Mouse (Mus musculus): Measurements from ENCODE around the gene Rnf41. TPM values are rescaled to one million over a fixed set of nuclear protein-coding genes. Genes with fewer than 3 reads are reported as not detected.

Gene Rnf41
- polyA plus RNA-seq, 2 experiments = 4.8 to 5.9 TPM

DNA sequence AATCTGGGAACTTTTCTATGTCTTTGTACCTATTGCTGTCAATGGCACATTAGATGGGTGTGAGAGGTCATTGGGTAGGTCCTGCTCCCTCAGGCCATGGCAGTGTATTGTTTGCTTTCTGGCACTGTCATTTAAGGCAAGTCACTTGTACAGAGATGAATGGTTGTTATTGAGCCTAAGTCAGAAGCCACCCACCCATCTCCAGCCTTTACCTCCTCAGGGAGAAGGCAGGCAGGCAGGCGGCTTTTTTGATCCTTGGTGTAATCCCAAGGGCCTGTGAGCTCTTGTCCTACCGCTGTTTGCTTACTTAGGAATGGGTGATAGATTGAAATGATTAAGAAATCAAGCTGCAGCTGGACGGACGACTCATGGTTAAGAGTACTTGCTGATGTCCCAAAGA lies 18.0 kb downstream of the Rnf41 start:
- TF ChIP-seq EP300 (IDR thresholded peaks at IDR 0.05; ENCODE audit: low read depth) (no peak), CTCF (IDR thresholded peaks at IDR 0.05; ENCODE audit: low read depth) (no peak)
- Histone ChIP-seq H3K36me3 (replicated peaks; ENCODE audit: control insufficient read depth, insufficient read depth, low read depth) (peaks cover 5% of the 10 kb centered on the region), H3K4me3 (ENCODE audit: insufficient read depth in 1 of 2, low read depth in 2 of 2, low read length in 2 of 2) (no peak overlapping the region), H3K4me2 (ENCODE audit: low read depth) (no peak overlapping the region), H3K4me1 (replicated peaks; ENCODE audit: control insufficient read depth in 2 of 2, insufficient read depth in 2 of 2, low read length in 1 of 2) (no peaks in the 10 kb centered on the region), H3K9me3 (ENCODE audit: control insufficient read depth, low read length) (no peaks in the 10 kb centered on the region), H3K9ac (replicated peaks) (no peak overlapping the region), H3K27me3 (ENCODE audit: control insufficient read depth, insufficient read depth, low read length) (no peaks in the 10 kb centered on the region), H3K27ac (no peak overlapping the region)
- WGBS (ENCODE audit: insufficient replicate concordance) = 73% methylated on average over 4 of the region's 4 CpGs
- DNase-seq (ENCODE audit: low read depth in 3 of 3, low spot score in 3 of 3) = no peak
- no peak for ATAC-seq (ENCODE audit: insufficient read depth)

DNA sequence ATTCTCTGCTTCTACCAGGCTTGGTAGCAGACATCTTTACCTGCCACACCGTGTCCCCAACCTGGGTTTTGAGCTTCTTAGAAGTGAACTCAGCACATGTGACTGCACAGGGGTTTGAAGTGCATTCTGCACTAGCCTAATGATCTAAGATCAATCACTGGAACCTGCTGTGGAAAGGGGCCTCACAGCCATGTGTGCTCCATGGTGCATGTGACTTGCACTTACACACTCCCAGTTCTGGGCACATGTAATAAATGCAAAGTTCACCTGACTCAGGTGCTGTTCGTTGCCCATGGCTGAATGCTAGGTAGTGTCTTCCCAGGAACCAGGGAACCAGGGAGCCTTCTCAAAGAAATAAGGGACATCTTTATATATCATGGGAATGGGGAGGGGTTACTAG lies 22.0 kb downstream of the Rnf41 start:
- no peak overlapping the region for H3K4me3 ChIP-seq (ENCODE audit: insufficient read depth in 1 of 2, low read depth in 2 of 2, low read length in 2 of 2)
- H3K36me3 ChIP-seq (replicated peaks; ENCODE audit: control insufficient read depth, insufficient read depth, low read depth) = peaks cover 16% of the 10 kb centered on the region
- H3K4me2 ChIP-seq (ENCODE audit: low read depth) = no peak overlapping the region
- no peak overlapping the region for H3K27ac ChIP-seq
- WGBS (ENCODE audit: insufficient replicate concordance) = 81% methylated on average over 2 of the region's 2 CpGs
- DNase-seq (ENCODE audit: low read depth in 3 of 3, low spot score in 3 of 3) (no peak), ATAC-seq (ENCODE audit: insufficient read depth) (no peak)
- H3K4me1 ChIP-seq (replicated peaks; ENCODE audit: control insufficient read depth in 2 of 2, insufficient read depth in 2 of 2, low read length in 1 of 2) = no peaks in the 10 kb centered on the region
- no peaks in the 10 kb centered on the region for H3K27me3 ChIP-seq (ENCODE audit: control insufficient read depth, insufficient read depth, low read length)
- H3K9ac ChIP-seq (replicated peaks) = no peak overlapping the region
- no peaks in the 10 kb centered on the region for H3K9me3 ChIP-seq (ENCODE audit: control insufficient read depth, low read length)
- TF ChIP-seq CTCF (IDR thresholded peaks at IDR 0.05; ENCODE audit: low read depth) (no peak), EP300 (IDR thresholded peaks at IDR 0.05; ENCODE audit: low read depth) (no peak)

DNA sequence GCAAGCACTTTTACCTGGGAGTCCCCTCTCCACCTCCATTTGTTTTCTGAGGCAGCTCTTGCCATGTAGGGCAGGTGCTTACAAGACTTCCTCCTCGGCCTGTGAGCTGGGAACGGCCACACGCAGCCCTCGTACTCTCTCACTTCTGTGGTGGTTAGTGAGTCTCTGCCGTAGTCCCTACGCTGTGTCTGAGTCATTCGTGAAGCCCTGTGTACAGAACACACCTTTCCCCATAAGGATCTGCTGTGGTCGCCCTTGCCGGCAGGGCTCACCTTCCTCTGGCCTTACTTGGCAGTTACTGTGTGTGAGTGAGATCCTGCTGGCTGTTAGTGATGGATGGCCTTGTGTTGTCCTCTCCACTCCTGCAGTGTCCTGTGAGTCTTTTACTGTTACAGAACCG lies 23.2 kb downstream of the Rnf41 start:
- ATAC-seq (ENCODE audit: insufficient read depth) = no peak
- TF ChIP-seq CTCF (IDR thresholded peaks at IDR 0.05; ENCODE audit: low read depth) (no peak), EP300 (IDR thresholded peaks at IDR 0.05; ENCODE audit: low read depth) (no peak)
- Histone ChIP-seq H3K4me1 (replicated peaks; ENCODE audit: control insufficient read depth in 2 of 2, insufficient read depth in 2 of 2, low read length in 1 of 2) (no peaks in the 10 kb centered on the region), H3K27ac (no peak overlapping the region), H3K27me3 (ENCODE audit: control insufficient read depth, insufficient read depth, low read length) (no peaks in the 10 kb centered on the region), H3K9ac (replicated peaks) (no peak overlapping the region), H3K4me3 (ENCODE audit: insufficient read depth in 1 of 2, low read depth in 2 of 2, low read length in 2 of 2) (no peak overlapping the region), H3K36me3 (replicated peaks; ENCODE audit: control insufficient read depth, insufficient read depth, low read depth) (peaks cover 13% of the 10 kb centered on the region), H3K9me3 (ENCODE audit: control insufficient read depth, low read length) (no peaks in the 10 kb centered on the region), H3K4me2 (ENCODE audit: low read depth) (no peak overlapping the region)
- DNase-seq (ENCODE audit: low read depth in 3 of 3, low spot score in 3 of 3) = no peak
- 76% methylated on average over 10 of the region's 10 CpGs for WGBS (ENCODE audit: insufficient replicate concordance)

DNA sequence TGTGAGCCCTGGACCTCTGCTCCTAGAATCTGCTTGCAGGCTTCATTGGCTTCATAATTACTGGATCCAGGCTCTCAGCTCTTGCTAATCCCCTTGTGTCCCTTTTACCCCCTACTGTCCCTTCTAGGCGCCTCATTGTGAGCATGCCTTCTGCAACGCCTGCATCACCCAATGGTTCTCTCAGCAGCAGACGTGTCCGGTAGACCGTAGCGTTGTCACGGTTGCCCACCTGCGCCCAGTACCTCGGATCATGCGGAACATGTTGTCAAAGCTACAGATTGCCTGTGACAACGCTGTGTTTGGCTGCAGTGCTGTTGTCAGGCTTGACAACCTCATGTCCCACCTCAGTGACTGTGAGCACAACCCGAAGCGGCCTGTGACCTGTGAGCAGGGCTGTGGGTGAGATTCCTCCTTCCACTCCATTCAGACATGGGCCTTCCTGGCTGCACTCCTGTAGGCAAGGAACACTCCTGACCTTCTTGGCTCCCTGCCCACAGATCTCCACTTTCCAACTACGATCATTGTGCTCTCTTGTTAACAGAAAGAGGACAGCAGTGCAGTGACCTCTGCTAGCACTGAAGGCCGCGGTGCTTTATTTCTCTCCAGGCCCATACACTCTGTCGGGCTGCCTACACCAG lies 23.8 kb downstream of the Rnf41 start:
- WGBS (ENCODE audit: insufficient replicate concordance) = 86% methylated on average over 17 of the region's 17 CpGs
- ATAC-seq (ENCODE audit: insufficient read depth) = no peak

DNA sequence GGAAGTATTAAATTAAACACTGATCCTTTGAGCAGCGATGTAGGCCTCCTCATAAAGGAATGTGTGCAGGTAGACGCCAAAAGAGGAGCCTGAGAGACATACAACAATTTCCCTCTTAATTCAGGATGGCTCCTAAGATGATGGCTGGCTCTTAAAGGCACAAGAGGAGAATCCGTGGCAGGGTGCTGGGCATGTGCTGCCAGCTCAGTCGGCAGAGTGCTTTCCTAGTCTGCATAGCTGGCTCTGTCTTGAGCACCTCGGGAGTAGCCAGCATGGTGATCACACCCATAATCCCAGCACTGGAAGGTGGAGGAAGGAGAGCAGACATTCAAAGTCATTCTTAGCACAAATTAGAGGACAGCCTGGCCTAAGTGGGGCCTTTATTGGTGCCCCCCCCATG lies 24.4 kb downstream of the Rnf41 start:
- H3K27ac ChIP-seq = no peak overlapping the region
- no peak overlapping the region for H3K4me2 ChIP-seq (ENCODE audit: low read depth)
- 76% methylated on average over 5 of the region's 5 CpGs for WGBS (ENCODE audit: insufficient replicate concordance)
- H3K27me3 ChIP-seq (ENCODE audit: control insufficient read depth, insufficient read depth, low read length) = no peaks in the 10 kb centered on the region
- DNase-seq (ENCODE audit: low read depth in 3 of 3, low spot score in 3 of 3) (no peak), ATAC-seq (ENCODE audit: insufficient read depth) (no peak)
- H3K4me3 ChIP-seq (ENCODE audit: insufficient read depth in 1 of 2, low read depth in 2 of 2, low read length in 2 of 2) = no peak overlapping the region
- H3K9me3 ChIP-seq (ENCODE audit: control insufficient read depth, low read length) = no peaks in the 10 kb centered on the region
- no peaks in the 10 kb centered on the region for H3K4me1 ChIP-seq (replicated peaks; ENCODE audit: control insufficient read depth in 2 of 2, insufficient read depth in 2 of 2, low read length in 1 of 2)
- H3K9ac ChIP-seq (replicated peaks) = no peak overlapping the region
- H3K36me3 ChIP-seq (replicated peaks; ENCODE audit: control insufficient read depth, insufficient read depth, low read depth) = peaks cover 13% of the 10 kb centered on the region
- TF ChIP-seq EP300 (IDR thresholded peaks at IDR 0.05; ENCODE audit: low read depth) (no peak), CTCF (IDR thresholded peaks at IDR 0.05; ENCODE audit: low read depth) (no peak)

More for the DNA sequence above, 23.8 kb downstream of the Rnf41 start:
- Histone ChIP-seq H3K36me3 (replicated peaks; ENCODE audit: control insufficient read depth, insufficient read depth, low read depth) (peaks cover 13% of the 10 kb centered on the region), H3K27me3 (ENCODE audit: control insufficient read depth, insufficient read depth, low read length) (no peaks in the 10 kb centered on the region), H3K9me3 (ENCODE audit: control insufficient read depth, low read length) (no peaks in the 10 kb centered on the region), H3K4me2 (ENCODE audit: low read depth) (no peak overlapping the region), H3K4me3 (ENCODE audit: insufficient read depth in 1 of 2, low read depth in 2 of 2, low read length in 2 of 2) (no peak overlapping the region), H3K9ac (replicated peaks) (no peak overlapping the region), H3K4me1 (replicated peaks; ENCODE audit: control insufficient read depth in 2 of 2, insufficient read depth in 2 of 2, low read length in 1 of 2) (no peaks in the 10 kb centered on the region), H3K27ac (no peak overlapping the region)
- TF ChIP-seq CTCF (IDR thresholded peaks at IDR 0.05; ENCODE audit: low read depth) (no peak), EP300 (IDR thresholded peaks at IDR 0.05; ENCODE audit: low read depth) (no peak)
- DNase-seq (ENCODE audit: low read depth in 3 of 3, low spot score in 3 of 3) = no peak
